Comparison of ENCODE assay signal across 22 mouse cellular contexts in the genomic region with DNA sequence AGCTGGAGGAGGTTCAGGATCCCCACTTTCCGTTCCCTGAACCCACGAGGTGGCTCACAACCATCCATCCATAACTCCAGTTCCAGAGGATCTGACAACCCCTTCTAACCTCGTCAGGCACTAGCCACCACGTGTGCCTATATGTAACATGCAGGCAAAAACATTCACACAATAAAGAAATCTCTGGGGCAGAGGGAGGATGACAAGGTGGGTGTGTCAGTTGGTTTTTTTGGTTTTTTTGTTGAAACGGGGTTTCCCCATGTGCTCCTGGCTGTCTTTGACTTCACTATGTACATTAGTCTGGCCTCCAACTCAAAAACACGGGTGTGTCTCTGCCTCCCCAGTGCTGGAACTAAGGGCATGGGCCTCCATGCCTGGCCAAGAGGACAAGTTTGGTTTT. TPM values are rescaled to one million over a fixed set of nuclear protein-coding genes. Genes with fewer than 3 reads are reported as not detected.
A peak's percentile ranks its signal among the peaks of the same experiment; 100 is the strongest.
DNase-seq lines count a peak whose midpoint lies in the region; ATAC-seq and TF ChIP-seq lines count a peak whose summit lies in the region.
"Had no signal": no experiment of that assay in that cellular context is flagged by ENCODE, and none has a peak within 500 bp of the region (broad histone marks: within the 10 kb centered on the region; RNA-seq: fewer than 3 reads in every experiment).

No protein-coding gene starts in this region.

- peak; percentile 87 for ATAC-seq in inflammation-experienced regulatory T-cells, adult 6 months
- no peak for ATAC-seq in erythroblast, adult 5-6 weeks (replicated peaks; ENCODE audit: low FRiP score, poor library complexity, severe bottlenecking)
- ATAC-seq: intestine, embryonic 16.5 days; midbrain, embryonic 15.5 days had no signal

- TF ChIP-seq RAD21 in CH12.LX (IDR thresholded peaks at IDR 0.05; ENCODE audit: low read depth, low read length), result no peak

- in situ Hi-C loops in CH12.LX (cut with MboI; ENCODE audit: low pct_ligation_motif_present, low pct_unique_long_range_greater_than_20kb, low sequenced_read_pairs), result no loop called here

- no peaks in the 10 kb centered on the region for H3K9me3 ChIP-seq in CH12.LX (replicated peaks; ENCODE audit: low read length)
- H3K9me3 ChIP-seq: embryonic facial prominence, embryonic 15.5 days; heart, embryonic 10.5 days; hindbrain, embryonic 13.5 days; limb, embryonic 13.5 days; midbrain, embryonic 15.5 days had no signal

- H3K27me3 ChIP-seq in thymus, adult 2 months (ENCODE audit: control insufficient read depth, insufficient read depth, low read length), result no peaks in the 10 kb centered on the region
- H3K27me3 ChIP-seq in CH12.LX (replicated peaks), result no peaks in the 10 kb centered on the region
- no peaks in the 10 kb centered on the region for H3K27me3 ChIP-seq in splenic B cell, adult 2 months (ENCODE audit: control insufficient read depth, insufficient read depth, low read length, poor library complexity, severe bottlenecking)
- H3K27me3 ChIP-seq: embryonic facial prominence, embryonic 15.5 days; hindbrain, embryonic 13.5 days; limb, embryonic 13.5 days; midbrain, embryonic 15.5 days had no signal

- 0 out of 2 replicates have a peak, but pooled peaks have one; percentile 0 for TF ChIP-seq EP300 in CH12.LX (IDR thresholded peaks at IDR 0.05; ENCODE audit: low read length)

- no peak overlapping the region for H3K9ac ChIP-seq in CH12.LX (ENCODE audit: insufficient read depth, low read depth)
- H3K9ac ChIP-seq: embryonic facial prominence, embryonic 15.5 days; hindbrain, embryonic 13.5 days; limb, embryonic 13.5 days; midbrain, embryonic 15.5 days had no signal

- TF ChIP-seq CTCF in thymus, adult 2 months (IDR thresholded peaks at IDR 0.05; ENCODE audit: borderline replicate concordance, control insufficient read depth, extremely low read depth, insufficient read depth, low read length, poor library complexity), result no peak
- TF ChIP-seq CTCF in CH12.LX (conservative IDR thresholded peaks at IDR 0.05 in 1 of 2, IDR thresholded peaks at IDR 0.05 in 1 of 2; ENCODE audit: low read depth in 2 of 2, low read length in 2 of 2), result no peak

- H3K4me3 ChIP-seq in thymus, adult 2 months (ENCODE audit: control insufficient read depth, insufficient read depth, low read length), result no peak overlapping the region
- H3K4me3 ChIP-seq in CH12.LX (replicated peaks in 1 of 3; ENCODE audit: low read depth in 2 of 3, low read length in 2 of 3, poor library complexity in 1 of 3), result no peak overlapping the region
- H3K4me3 ChIP-seq: embryonic facial prominence, embryonic 15.5 days; heart, embryonic 10.5 days; hindbrain, embryonic 13.5 days; limb, embryonic 13.5 days; midbrain, embryonic 15.5 days had no signal

- DNase-seq in thymus, adult 2 months, result no peak
- DNase-seq in thymus, postnatal 36 days, result no peak
- peak; percentile 65 for DNase-seq in CH12.LX (ENCODE audit: extremely low read depth)
- peak; percentile 71 for DNase-seq in splenic B cell, adult 2 months (ENCODE audit: low read depth, low spot score)
- DNase-seq in cerebellum, postnatal 4 days (ENCODE audit: low spot score in 2 of 2), result no peak
- DNase-seq: adrenal gland, postnatal 36 days; cerebellum, adult 9-11 months; embryo, embryonic 11 days; gastrocnemius, postnatal 10 days; heart, postnatal 10 days; kidney, postnatal 10 days; layer of hippocampus, adult 9-11 months had no signal

- TF ChIP-seq POLR2A in thymus, adult 2 months (IDR thresholded peaks at IDR 0.05; ENCODE audit: control insufficient read depth, extremely low read depth, insufficient read depth, low read length, poor library complexity), result no peak
- TF ChIP-seq POLR2A in CH12.LX (IDR thresholded peaks at IDR 0.05; ENCODE audit: low read depth, low read length), result no peak

- H3K27ac ChIP-seq in thymus, adult 2 months (ENCODE audit: control insufficient read depth, insufficient read depth, low read length), result peak overlapping the region; percentile 78; the same call in 1 of the 2 replicates
- H3K27ac ChIP-seq in CH12.LX (ENCODE audit: insufficient read depth, low read depth), result no peak overlapping the region
- H3K27ac ChIP-seq: embryonic facial prominence, embryonic 15.5 days; hindbrain, embryonic 13.5 days; limb, embryonic 13.5 days; midbrain, embryonic 15.5 days had no signal

- peaks cover 25% of the 10 kb centered on the region for H3K4me1 ChIP-seq in thymus, adult 2 months (replicated peaks; ENCODE audit: control insufficient read depth, insufficient read depth, low read length)
- peaks cover 0 to 30% of the 10 kb centered on the region in 2 experiments; a peak in 3 of 4 replicates for H3K4me1 ChIP-seq in CH12.LX (ENCODE audit: control insufficient read depth in 1 of 2, insufficient read depth in 2 of 2)
- H3K4me1 ChIP-seq: embryonic facial prominence, embryonic 15.5 days; hindbrain, embryonic 13.5 days; limb, embryonic 13.5 days; midbrain, embryonic 15.5 days had no signal

- no peak overlapping the region for H3K4me2 ChIP-seq in CH12.LX (ENCODE audit: insufficient read depth, low read depth, poor library complexity, severe bottlenecking)
- H3K4me2 ChIP-seq: embryonic facial prominence, embryonic 15.5 days; hindbrain, embryonic 13.5 days; limb, embryonic 13.5 days; midbrain, embryonic 15.5 days had no signal

- no peaks in the 10 kb centered on the region for H3K79me2 ChIP-seq in CH12.LX (replicated peaks; ENCODE audit: control insufficient read depth, extremely low read depth, insufficient read depth, poor library complexity, severe bottlenecking)

- 26% methylated on average over 6 of the region's 6 CpGs for WGBS in thymus, adult 2 months

- no peaks in the 10 kb centered on the region for H3K36me3 ChIP-seq in thymus, adult 2 months (ENCODE audit: control insufficient read depth, insufficient read depth, low read length)
- H3K36me3 ChIP-seq in CH12.LX (replicated peaks in 1 of 2; ENCODE audit: control insufficient read depth in 1 of 2, insufficient read depth in 1 of 2, low read length in 1 of 2), result no peaks in the 10 kb centered on the region
- no peaks in the 10 kb centered on the region for H3K36me3 ChIP-seq in splenic B cell, adult 2 months (ENCODE audit: control insufficient read depth, insufficient read depth, low read length, poor library complexity, severe bottlenecking)
- H3K36me3 ChIP-seq: embryonic facial prominence, embryonic 15.5 days; heart, embryonic 10.5 days; hindbrain, embryonic 13.5 days; limb, embryonic 13.5 days; midbrain, embryonic 15.5 days had no signal

- dilution Hi-C loops in CH12.LX (cut with MboI; ENCODE audit: extremely low pct_ligation_motif_present, extremely low pct_unique_long_range_greater_than_20kb, low sequenced_read_pairs), result no loop called here

TF ChIP-seq in CH12.LX, 34 proteins besides CTCF, POLR2A, EP300 and RAD21:
- peak; percentile 55; the same call in 1 of the 2 replicates for TF ChIP-seq MAX (IDR thresholded peaks at IDR 0.05; ENCODE audit: low read length)
- TF ChIP-seq ZNF384 (IDR thresholded peaks at IDR 0.05; ENCODE audit: low read depth, low read length), result peak; percentile 91
- TF ChIP-seq E2F4 (IDR thresholded peaks at IDR 0.05; ENCODE audit: insufficient replicate concordance, low read depth, low read length), result no peak
- no peak for TF ChIP-seq ELF1 (IDR thresholded peaks at IDR 0.05; ENCODE audit: low read depth, low read length)

RNA-seq across cellular contexts. Expression of gene Hnrnpf, which starts 9.9 kb away (rescaled TPM):
- polyA plus RNA-seq in thymus, adult 2 months (2012; rRNA removed), result 316 and 376 TPM in 2 replicates
- total RNA-seq in CH12.LX (2012; rRNA removed) (598 and 821 TPM in 2 replicates), CH12.LX (2014; rRNA removed) (1,196 and 1,374 TPM in 2 replicates)
- polyA plus RNA-seq in CH12.LX (2012; ENCODE audit: insufficient read length, low read depth), result 790 and 847 TPM in 2 replicates
- polyA plus RNA-seq in inflammation-experienced regulatory T-cells, adult 6 months (2017; shearing (Covaris generic)), result 1,000 to 10,000 TPM in 1 of 3 experiments, 100 to 1,000 TPM in 2; 776 to 1,009 (median 841) TPM
- total RNA-seq in erythroblast, adult 5-6 weeks (2015; ENCODE audit: low replicate concordance), result 169 and 187 TPM in 2 replicates
- total RNA-seq in erythroblast, adult 5-6 weeks (2017; ENCODE audit: low replicate concordance), result 279 and 303 TPM in 2 replicates

RNA-seq across cellular contexts. Expression of gene Zfp239, which starts 28.4 kb away (rescaled TPM):
- polyA plus RNA-seq in thymus, adult 2 months (2012; rRNA removed), result 2.0 and 2.9 TPM in 2 replicates
- 13.1 and 16.2 TPM in 2 replicates for total RNA-seq in CH12.LX (2012; rRNA removed)
- total RNA-seq in CH12.LX (2014; rRNA removed), result 19.6 and 20.4 TPM in 2 replicates
- 15.1 and 16.6 TPM in 2 replicates for polyA plus RNA-seq in CH12.LX (2012; ENCODE audit: insufficient read length, low read depth)
- polyA plus RNA-seq in inflammation-experienced regulatory T-cells, adult 6 months (2017; shearing (Covaris generic)), result 1 to 10 TPM; 4.5 to 6.2 (median 4.9) TPM
- not detected in 2 replicates for total RNA-seq in erythroblast, adult 5-6 weeks (2015; ENCODE audit: low replicate concordance)
- total RNA-seq in erythroblast, adult 5-6 weeks (2017; ENCODE audit: low replicate concordance), result 0.77 and 0.98 TPM in 2 replicates

RNA-seq across cellular contexts. Expression of gene Fxyd4, which starts 47.2 kb away (rescaled TPM):
- 0.37 and 0.77 TPM in 2 replicates for polyA plus RNA-seq in thymus, adult 2 months (2012; rRNA removed)
- total RNA-seq in CH12.LX (2012; rRNA removed) (not detected in 2 replicates), CH12.LX (2014; rRNA removed) (not detected in 2 replicates)
- 0.55 TPM in 1 of 2 replicates, not detected in the other for polyA plus RNA-seq in CH12.LX (2012; ENCODE audit: insufficient read length, low read depth)
- polyA plus RNA-seq in inflammation-experienced regulatory T-cells, adult 6 months (2017; shearing (Covaris generic)), result 10 to 100 TPM in 2 of 3 experiments, 1 to 10 TPM in 1; 6.1 to 16.1 (median 10.9) TPM
- not detected in 2 replicates for total RNA-seq in erythroblast, adult 5-6 weeks (2015; ENCODE audit: low replicate concordance)
- total RNA-seq in erythroblast, adult 5-6 weeks (2017; ENCODE audit: low replicate concordance), result not detected in 2 replicates
- total RNA-seq: adrenal gland, postnatal 36 days; gastrocnemius, postnatal 10 days; heart, postnatal 10 days; left cerebral cortex, adult 8-10 months had no signal
- polyA plus RNA-seq: testis, adult 2 months had no signal

RNA-seq across cellular contexts. Expression of gene Zfp637, which starts 49.3 kb away (rescaled TPM):
- polyA plus RNA-seq in thymus, adult 2 months (2012; rRNA removed), result 23.3 and 25.5 TPM in 2 replicates
- 19.7 and 21.7 TPM in 2 replicates for total RNA-seq in CH12.LX (2012; rRNA removed)
- total RNA-seq in CH12.LX (2014; rRNA removed), result 18.7 and 21.3 TPM in 2 replicates
- polyA plus RNA-seq in CH12.LX (2012; ENCODE audit: insufficient read length, low read depth), result 11.9 and 12.5 TPM in 2 replicates
- polyA plus RNA-seq in inflammation-experienced regulatory T-cells, adult 6 months (2017; shearing (Covaris generic)), result 10 to 100 TPM; 26.8 to 35.7 (median 33.1) TPM
- 2.7 and 6.7 TPM in 2 replicates for total RNA-seq in erythroblast, adult 5-6 weeks (2015; ENCODE audit: low replicate concordance)
- total RNA-seq in erythroblast, adult 5-6 weeks (2017; ENCODE audit: low replicate concordance), result 4.6 and 16.9 TPM in 2 replicates

Comparison
In these comparisons a context has a peak if more than half of its experiments do, and no peak if none do; other contexts are left out.
1. DNase-seq: peak in CH12.LX (single experiment) and splenic B cell, adult 2 months (single experiment); none in thymus, adult 2 months (single experiment), thymus, postnatal 36 days (0 of 2) and cerebellum, postnatal 4 days (0 of 2).